Mouse (Mus musculus) MEL (cell line): Measurements from ENCODE around the gene Pou2f2. TPM values are rescaled to one million over a fixed set of nuclear protein-coding genes. Genes with fewer than 3 reads are reported as not detected.

ENCODE experiments used
- DNase-seq: peaks from one replicate; pipeline ENCODE4 v3.0.0; 2011; ENCODE audit warnings: low read depth, low spot score
- H3K27ac ChIP-seq: 2 replicates; pipeline ENCODE4 v1.5.1; 2012; ENCODE audit warnings: low read depth, mild to moderate bottlenecking, control low read depth, low read length, moderate library complexity; ENCODE audit not compliant: control insufficient read depth
- H3K27me3 ChIP-seq, 2 experiments: fragments of 150-350 bp in 1 of 2; sonication (generic) in 1 of 2; 2 replicates each; pipeline ENCODE4 v1.6.1; 2012; ENCODE audit warnings: low read length in 2 of 2, mild to moderate bottlenecking in 2 of 2, improper control_type of control experiment in 1 of 2, moderate library complexity in 1 of 2; ENCODE audit not compliant: insufficient read depth in 2 of 2, control insufficient read depth in 1 of 2
- H3K36me3 ChIP-seq, 2 experiments: 2 replicates each; pipeline ENCODE4 v1.6.1; 2012 to 2014; ENCODE audit warnings: low read length in 2 of 2, improper control_type of control experiment in 1 of 2, inconsistent platforms in 1 of 2, mild to moderate bottlenecking in 1 of 2; ENCODE audit not compliant: insufficient read depth in 2 of 2, control insufficient read depth in 1 of 2
- H3K4me1 ChIP-seq, 2 experiments: fragments of 150-350 bp in 1 of 2; sonication (generic) in 1 of 2; 2 replicates each; pipeline ENCODE4 v1.6.1; 2012; ENCODE audit warnings: low read length in 2 of 2, improper control_type of control experiment in 1 of 2, mild to moderate bottlenecking in 1 of 2; ENCODE audit not compliant: insufficient read depth in 2 of 2, control insufficient read depth in 1 of 2
- H3K4me3 ChIP-seq, 2 experiments: fragments of 150-350 bp in 1 of 2; sonication (generic) in 1 of 2; 2 replicates each; pipeline ENCODE4 v1.5.1; 2012; ENCODE audit warnings: low read depth in 2 of 2, low read length in 2 of 2, mild to moderate bottlenecking in 2 of 2, moderate library complexity in 2 of 2, control low read depth in 1 of 2, improper control_type of control experiment in 1 of 2; ENCODE audit not compliant: control insufficient read depth in 1 of 2, insufficient read depth in 1 of 2
- H3K79me2 ChIP-seq: 2 replicates; pipeline ENCODE4 v1.6.1; 2012; ENCODE audit warnings: mild to moderate bottlenecking, low read length, moderate library complexity; ENCODE audit not compliant: control insufficient read depth, poor library complexity, insufficient read depth
- H3K9ac ChIP-seq: 2 replicates; pipeline ENCODE4 v1.6.1; 2012; ENCODE audit warnings: low read depth, mild to moderate bottlenecking, control low read depth, low read length, moderate library complexity; ENCODE audit not compliant: control insufficient read depth, poor library complexity, severe bottlenecking
- H3K9me3 ChIP-seq: fragments of 150-350 bp; sonication (generic); replicated peaks from 2 replicates; pipeline ENCODE4 v1.6.1; 2012; ENCODE audit warnings: mild to moderate bottlenecking, low read length, improper control_type of control experiment, moderate library complexity; ENCODE audit not compliant: insufficient read depth
- BHLHE40 ChIP-seq: IDR thresholded peaks from 2 replicates; pipeline ENCODE4 v1.6.1; 2012; ENCODE audit warnings: low read depth, mild to moderate bottlenecking, inconsistent platforms, low read length, improper control_type of control experiment, borderline replicate concordance
- CHD2 ChIP-seq: IDR thresholded peaks from 2 replicates; pipeline ENCODE4 v1.6.1; 2011; ENCODE audit warnings: low read length, improper control_type of control experiment
- CTCF ChIP-seq, 3 experiments: IDR thresholded peaks in 2 of 3; conservative IDR thresholded peaks in 1 of 3; 2 replicates each; pipeline ENCODE4 v1.5.1; 2011 to 2012; ENCODE audit warnings: low read length in 3 of 3, low read depth in 2 of 3, mild to moderate bottlenecking in 2 of 3, improper control_type of control experiment in 1 of 3, inconsistent platforms in 1 of 3, mixed read lengths in 1 of 3, moderate library complexity in 1 of 3; ENCODE audit not compliant: control insufficient read depth in 1 of 3, insufficient read depth in 1 of 3, poor library complexity in 1 of 3, severe bottlenecking in 1 of 3
- ELF1 ChIP-seq: IDR thresholded peaks from 2 replicates; pipeline ENCODE4 v1.6.1; 2014; ENCODE audit warnings: low read depth, mild to moderate bottlenecking, inconsistent platforms, low read length, improper control_type of control experiment, moderate library complexity
- EP300 ChIP-seq, 2 experiments: IDR thresholded peaks; 2 replicates each; pipeline ENCODE4 v1.6.1; 2011; ENCODE audit warnings: improper control_type of control experiment in 2 of 2, low read length in 2 of 2, low read depth in 1 of 2, mild to moderate bottlenecking in 1 of 2
- ETS1 ChIP-seq: IDR thresholded peaks from 2 replicates; pipeline ENCODE4 v1.6.1; 2012; ENCODE audit warnings: low read depth, mild to moderate bottlenecking, inconsistent platforms, low read length, improper control_type of control experiment, moderate library complexity
- GABPA ChIP-seq: IDR thresholded peaks from 2 replicates; pipeline ENCODE4 v1.6.1; 2012; ENCODE audit warnings: low read depth, mild to moderate bottlenecking, inconsistent platforms, low read length, improper control_type of control experiment, moderate library complexity
- GATA1 ChIP-seq: IDR thresholded peaks from 2 replicates; pipeline ENCODE4 v1.6.1; 2011; ENCODE audit warnings: low read depth, low read length, improper control_type of control experiment
- HCFC1 ChIP-seq: IDR thresholded peaks from 2 replicates; pipeline ENCODE4 v1.6.1; 2012; ENCODE audit warnings: low read depth, mild to moderate bottlenecking, inconsistent platforms, low read length, improper control_type of control experiment, moderate library complexity
- KAT2A ChIP-seq: conservative IDR thresholded peaks from 2 replicates; pipeline ENCODE4 v1.6.1; 2012; ENCODE audit warnings: low read depth, low read length, improper control_type of control experiment, inconsistent platforms
- MAFK ChIP-seq: IDR thresholded peaks from 2 replicates; pipeline ENCODE4 v1.6.1; 2011; ENCODE audit warnings: low read depth, mild to moderate bottlenecking, low read length, improper control_type of control experiment, borderline replicate concordance
- MAZ ChIP-seq: IDR thresholded peaks from 2 replicates; pipeline ENCODE4 v1.6.1; 2012; ENCODE audit warnings: low read depth, mild to moderate bottlenecking, inconsistent platforms, low read length, improper control_type of control experiment
- MYC ChIP-seq: IDR thresholded peaks from 2 replicates; pipeline ENCODE4 v1.6.1; 2011; ENCODE audit warnings: low read depth, mild to moderate bottlenecking, low read length, improper control_type of control experiment, moderate library complexity
- NELFE ChIP-seq: IDR thresholded peaks from 2 replicates; pipeline ENCODE4 v1.6.1; 2011; ENCODE audit warnings: low read depth, low read length, improper control_type of control experiment
- POLR2A ChIP-seq, 2 experiments: IDR thresholded peaks; 2 replicates each; pipeline ENCODE4 v1.6.1; 2011 to 2012; ENCODE audit warnings: low read length in 2 of 2, mild to moderate bottlenecking in 2 of 2, control low read depth in 1 of 2, improper control_type of control experiment in 1 of 2, low read depth in 1 of 2, moderate library complexity in 1 of 2; ENCODE audit not compliant: control insufficient read depth in 1 of 2, insufficient read depth in 1 of 2, poor library complexity in 1 of 2
- POLR2AphosphoS5 ChIP-seq: IDR thresholded peaks from 2 replicates; pipeline ENCODE4 v1.6.1; 2012; ENCODE audit warnings: low read depth, borderline replicate concordance, mild to moderate bottlenecking, inconsistent platforms, low read length, moderate library complexity, mixed read lengths
- RAD21 ChIP-seq: IDR thresholded peaks from 2 replicates; pipeline ENCODE4 v1.6.1; 2011; ENCODE audit warnings: mild to moderate bottlenecking, low read depth, low read length, improper control_type of control experiment
- RCOR1 ChIP-seq: IDR thresholded peaks from 2 replicates; pipeline ENCODE4 v1.6.1; 2012; ENCODE audit warnings: low read depth, mild to moderate bottlenecking, inconsistent platforms, low read length, improper control_type of control experiment
- SIN3A ChIP-seq: IDR thresholded peaks from 2 replicates; pipeline ENCODE4 v1.6.1; 2012; ENCODE audit warnings: low read length, improper control_type of control experiment, inconsistent platforms
- SMC3 ChIP-seq: IDR thresholded peaks from 2 replicates; pipeline ENCODE4 v1.6.1; 2011; ENCODE audit warnings: low read depth, low read length, improper control_type of control experiment
- TAL1 ChIP-seq: IDR thresholded peaks from 2 replicates; pipeline ENCODE4 v1.6.1; 2012; ENCODE audit warnings: mild to moderate bottlenecking, inconsistent platforms, low read length, moderate library complexity, mixed read lengths
- TBP ChIP-seq: IDR thresholded peaks from 2 replicates; pipeline ENCODE4 v1.8.0; 2011; ENCODE audit warnings: low read depth, low read length, improper control_type of control experiment
- UBTF ChIP-seq: IDR thresholded peaks from 2 replicates; pipeline ENCODE4 v1.6.1; 2012; ENCODE audit warnings: low read depth, mild to moderate bottlenecking, inconsistent platforms, low read length, improper control_type of control experiment, moderate library complexity, borderline replicate concordance; ENCODE audit not compliant: insufficient read depth
- USF1 ChIP-seq: IDR thresholded peaks from 2 replicates; pipeline ENCODE4 v1.6.1; 2014; ENCODE audit warnings: low read depth, mild to moderate bottlenecking, inconsistent platforms, low read length, improper control_type of control experiment, moderate library complexity
- ZC3H11A ChIP-seq: IDR thresholded peaks from 2 replicates; pipeline ENCODE4 v1.6.1; 2012; ENCODE audit warnings: low read depth, mild to moderate bottlenecking, inconsistent platforms, low read length, improper control_type of control experiment
- ZMIZ1 ChIP-seq: IDR thresholded peaks from 2 replicates; pipeline ENCODE4 v1.6.1; 2012; ENCODE audit warnings: low read depth, mild to moderate bottlenecking, inconsistent platforms, low read length, improper control_type of control experiment, moderate library complexity
- ZNF384 ChIP-seq: IDR thresholded peaks from 2 replicates; pipeline ENCODE4 v1.6.1; 2012; ENCODE audit warnings: low read depth, mild to moderate bottlenecking, inconsistent platforms, low read length, improper control_type of control experiment
- polyA plus RNA-seq, 2 experiments: library from polyadenylated mRNA; stranded (reverse) in 1 of 2; unstranded in 1 of 2; fragments of >175 nt in 1 of 2; fragments of >200 nt in 1 of 2; gene quantifications; 2 replicates each; pipeline versions ENCODE4 v1.2.1 to v1.2.4; 2012; ENCODE audit warnings: low replicate concordance in 2 of 2, low read depth in 1 of 2; ENCODE audit not compliant: insufficient read length in 2 of 2, insufficient read depth in 1 of 2, missing spikeins in 1 of 2
- total RNA-seq: library from RNA; depleted of rRNA; stranded (reverse); fragments of 300-350 nt; gene quantifications from 2 replicates; pipeline ENCODE4 v1.2.3, GENCODE M21; 2012

Pou2f2 gene
- total and polyA plus RNA-seq, 3 experiments, result 0.73 to 6.4 TPM; not detected in 1

GRCm38 (mm10) chr7:25137553-25137952 lies 42.0 kb downstream of the Pou2f2 start:
- no peak for TF ChIP-seq GABPA
- no peak for TF ChIP-seq BHLHE40
- no peak for TF ChIP-seq KAT2A
- no peak for TF ChIP-seq UBTF
- TF ChIP-seq MAFK, result no peak
- no peak for TF ChIP-seq RAD21
- TF ChIP-seq ELF1, result no peak
- no peaks in the 10 kb centered on the region for H3K36me3 ChIP-seq
- no peaks in the 10 kb centered on the region for H3K9me3 ChIP-seq
- no peaks in the 10 kb centered on the region for H3K79me2 ChIP-seq
- no peaks in the 10 kb centered on the region for H3K27me3 ChIP-seq
- no peak for DNase-seq
- H3K9ac ChIP-seq, result no peak overlapping the region
- peaks cover 0 to 3% of the 10 kb centered on the region in 2 experiments; a peak in 1 of 4 replicates for H3K4me1 ChIP-seq
- H3K27ac ChIP-seq, result no peak overlapping the region
- no peak overlapping the region for H3K4me3 ChIP-seq

- Histone ChIP-seq H3K27me3 (no peaks in the 10 kb centered on the region), H3K4me3 (peak overlapping the region; percentile 75 to 91), H3K79me2 (no peaks in the 10 kb centered on the region), H3K4me1 (peaks cover 0 to 7% of the 10 kb centered on the region in 2 experiments; a peak in 1 of 4 replicates), H3K27ac (no peak overlapping the region), H3K9me3 (no peaks in the 10 kb centered on the region), H3K9ac (peak overlapping the region; percentile 67), H3K36me3 (no peaks in the 10 kb centered on the region)
- peak; percentile 89 for DNase-seq
- 0 out of 2 replicates have a peak, but pooled peaks have one; percentile 41 for TF ChIP-seq TBP
- TF ChIP-seq SIN3A, result peak; percentile 61
- no peak for TF ChIP-seq CHD2
- TF ChIP-seq NELFE, result no peak
- TF ChIP-seq UBTF, result no peak
- no peak for TF ChIP-seq ELF1
- peak; percentile 93 for TF ChIP-seq ZC3H11A
- TF ChIP-seq ETS1, result no peak
- peak; percentile 95 for TF ChIP-seq RAD21
- no peak for TF ChIP-seq USF1
- TF ChIP-seq ZNF384, result no peak
- no peak for TF ChIP-seq TAL1
- TF ChIP-seq SMC3, result peak; percentile 98
- peak; percentile 43; the same call in 1 of the 2 replicates for TF ChIP-seq HCFC1
- TF ChIP-seq GATA1, result no peak
- TF ChIP-seq ZMIZ1, result no peak
- no peak for TF ChIP-seq POLR2AphosphoS5
- TF ChIP-seq BHLHE40, result no peak
- peak; percentile 67 to 97 (median 96) for TF ChIP-seq CTCF (IDR thresholded peaks at IDR 0.05 in 2 of 3, conservative IDR thresholded peaks at IDR 0.05 in 1 of 3; ENCODE audit: control insufficient read depth in 1 of 3, insufficient read depth in 1 of 3, low read depth in 2 of 3, low read length in 3 of 3, poor library complexity in 1 of 3, severe bottlenecking in 1 of 3)
- TF ChIP-seq GABPA, result no peak
- TF ChIP-seq MYC, result no peak
- no peak for TF ChIP-seq POLR2A (IDR thresholded peaks at IDR 0.05; ENCODE audit: control insufficient read depth in 1 of 2, insufficient read depth in 1 of 2, low read depth in 1 of 2, low read length in 2 of 2, poor library complexity in 1 of 2)
- TF ChIP-seq EP300 (IDR thresholded peaks at IDR 0.05; ENCODE audit: low read depth in 1 of 2, low read length in 2 of 2), result no peak
- no peak for TF ChIP-seq RCOR1
- TF ChIP-seq MAZ, result peak; percentile 98
These were observed 46.2 kb downstream of the Pou2f2 start for GRCm38 (mm10) chr7:25133092-25134049.
